Mouse (Mus musculus): ENCODE measurements around the gene Rnf152.

DNA sequence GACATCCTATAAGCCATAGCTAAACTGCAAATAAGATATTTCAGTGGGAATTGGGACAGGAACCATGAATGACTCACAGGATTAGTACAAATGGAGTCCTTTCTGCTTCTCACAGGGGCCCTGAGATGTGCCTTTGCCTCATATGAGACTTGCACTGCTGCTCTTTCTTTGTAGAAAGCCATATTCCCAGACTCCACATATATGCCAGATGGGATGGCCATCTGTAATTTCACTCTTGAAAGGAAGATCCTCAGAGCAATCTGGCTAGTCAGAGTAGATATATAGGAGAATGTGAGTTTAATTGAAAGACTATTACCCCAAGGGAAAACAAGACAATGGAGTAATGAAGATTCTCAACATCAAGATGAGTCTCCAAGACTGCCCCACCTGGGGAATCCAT is 21.0 kb upstream of the Rnf152 start:
- TF ChIP-seq CTCF (IDR thresholded peaks at IDR 0.05; ENCODE audit: control insufficient read depth, insufficient read depth, insufficient read length), result no peak
- TF ChIP-seq USF1 (IDR thresholded peaks at IDR 0.05; ENCODE audit: low read depth), result no peak

Measured in C2C12 (cell line).